Mouse (Mus musculus): ENCODE measurements at regions not wholly inside any gene's neighbourhood (a gene's known extent, or its start where the extent isn't known, plus 50 kb on each side); places are given as distances from the start of the nearest gene placed in this dataset.

GRCm38 (mm10) chr3:6051901-6052300 is 301.3 kb downstream of the Gm8797 start:
- TF ChIP-seq CTCF (IDR thresholded peaks at IDR 0.05): no peak
- TF ChIP-seq POLR2A (IDR thresholded peaks at IDR 0.05; ENCODE audit: insufficient read depth, low read depth, low read length): no peak

Measured in heart, adult 2 months (tissue).